Mouse (Mus musculus): ENCODE measurements around the gene Spag16. TPM values are rescaled to one million over a fixed set of nuclear protein-coding genes. Genes with fewer than 3 reads are reported as not detected.

Spag16 gene
- polyA plus RNA-seq (2012; rRNA removed): 114 and 117 TPM in 2 replicates

DNA sequence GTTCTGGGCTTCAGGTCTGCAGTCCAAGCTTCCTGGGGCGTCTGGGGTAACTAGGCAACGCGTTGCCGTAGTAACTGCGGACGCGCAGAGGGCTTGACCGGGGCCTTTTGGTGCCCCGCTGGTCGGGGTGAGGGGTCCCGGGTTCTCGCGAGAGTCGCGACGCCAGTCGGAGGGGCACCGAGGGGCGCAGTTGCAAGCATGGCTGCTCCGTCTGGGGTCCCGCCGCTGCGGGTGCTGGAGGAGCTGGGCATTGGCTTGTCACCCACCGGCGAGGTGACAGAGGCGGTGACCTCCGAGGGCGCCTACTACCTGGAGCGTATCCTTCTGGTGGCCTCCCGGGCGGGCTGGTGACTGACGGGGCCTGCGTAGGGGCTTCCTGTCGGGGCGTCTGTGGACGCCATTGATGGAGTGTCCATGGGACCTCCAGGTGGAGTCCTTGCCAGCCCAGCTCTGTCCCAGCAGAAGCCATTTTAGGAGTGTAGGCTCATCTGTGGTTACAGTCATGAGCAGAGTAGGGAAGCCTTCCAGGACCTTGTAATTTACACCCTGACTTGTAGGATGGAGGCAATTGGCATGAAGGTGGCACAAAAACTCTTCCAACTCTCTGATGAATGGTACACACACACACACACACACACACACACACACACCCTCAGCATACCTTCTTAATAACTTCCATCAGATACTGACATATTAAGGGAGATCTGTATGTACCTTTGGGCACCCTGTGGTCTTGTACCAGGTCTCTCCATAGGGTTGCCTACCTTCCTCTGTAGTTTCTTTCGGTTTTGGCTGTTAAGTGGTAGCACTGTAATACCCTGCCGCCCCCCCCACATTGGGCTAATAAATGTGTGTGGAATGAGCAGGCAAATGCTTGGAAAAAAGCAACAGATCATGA lies at the start of gene Spag16:
Gene Spag16 (plus strand): TSS at position 165 of the 898 bp plus-strand sequence.
- H3K27ac ChIP-seq (ENCODE audit: control insufficient read depth, insufficient read depth, low read depth, low read length): peak within 1 kb of the TSS; percentile 80
- H3K36me3 ChIP-seq (ENCODE audit: control insufficient read depth, insufficient read depth, low read length): no peaks in the 10 kb centered on the region

DNA sequence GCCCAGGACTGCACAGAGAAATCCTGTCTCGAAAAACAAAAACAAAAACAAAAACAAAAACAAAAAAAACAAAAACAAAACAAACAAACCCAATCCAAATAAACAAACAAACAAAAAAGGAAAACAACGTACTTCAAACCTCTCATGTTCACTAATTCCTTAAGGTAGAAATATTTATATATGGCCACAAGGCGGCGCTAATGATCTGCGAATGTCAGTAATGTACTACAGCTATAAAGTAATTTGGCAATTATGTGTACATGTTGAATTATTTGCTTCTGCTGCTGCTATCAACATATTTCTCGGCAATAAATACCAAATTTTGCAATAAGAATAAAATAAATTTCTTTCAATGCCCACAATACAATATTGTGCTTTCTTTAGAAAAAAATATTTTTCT lies 41.6 kb upstream of the Spag16 start:
- TF ChIP-seq CTCF (IDR thresholded peaks at IDR 0.05; ENCODE audit: control insufficient read depth, insufficient read depth, insufficient replicate concordance, low read depth, low read length): no peak
- TF ChIP-seq POLR2A (IDR thresholded peaks at IDR 0.05; ENCODE audit: control insufficient read depth, low read depth, low read length): no peak
- Histone ChIP-seq H3K36me3 (ENCODE audit: control insufficient read depth, insufficient read depth, low read length) (no peaks in the 10 kb centered on the region), H3K27ac (ENCODE audit: control insufficient read depth, insufficient read depth, low read depth, low read length) (no peak overlapping the region), H3K27me3 (ENCODE audit: control insufficient read depth, insufficient read depth, low read length) (no peaks in the 10 kb centered on the region), H3K4me1 (ENCODE audit: control insufficient read depth, insufficient read depth, low read length) (no peaks in the 10 kb centered on the region; the same call in 1 of the 2 replicates), H3K4me3 (ENCODE audit: control insufficient read depth, low read depth, low read length) (no peak overlapping the region)

More for the DNA sequence above, at the start of gene Spag16:
- peak within 1 kb of the TSS; percentile 97 for H3K4me3 ChIP-seq (ENCODE audit: control insufficient read depth, low read depth, low read length)
- TF ChIP-seq POLR2A (IDR thresholded peaks at IDR 0.05; ENCODE audit: control insufficient read depth, low read depth, low read length) (peak; percentile 82), CTCF (IDR thresholded peaks at IDR 0.05; ENCODE audit: control insufficient read depth, insufficient read depth, insufficient replicate concordance, low read depth, low read length) (no peak)
- no peaks in the 10 kb centered on the region for H3K27me3 ChIP-seq (ENCODE audit: control insufficient read depth, insufficient read depth, low read length)
- no peaks in the 10 kb centered on the region for H3K4me1 ChIP-seq (ENCODE audit: control insufficient read depth, insufficient read depth, low read length)

DNA sequence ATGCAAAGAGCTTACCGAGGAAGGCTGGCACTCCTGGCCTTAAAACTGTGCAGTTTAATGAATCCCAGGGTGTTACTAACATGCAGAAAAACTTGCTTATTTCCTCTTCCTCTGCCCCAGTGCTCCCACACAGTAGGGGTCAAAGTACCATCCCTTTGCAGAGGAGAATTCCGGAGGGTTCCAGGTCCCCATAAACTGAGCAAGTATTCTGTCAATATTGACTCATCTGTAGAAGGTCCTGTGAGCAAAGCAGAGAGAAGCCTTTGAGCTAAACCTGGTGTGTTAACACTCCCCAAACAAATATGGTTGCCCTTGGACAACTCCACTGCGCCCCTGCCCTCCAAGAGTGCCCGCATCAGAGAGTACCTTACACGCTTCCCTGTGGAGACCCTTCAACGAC lies 40.1 kb upstream of the Spag16 start:
- Histone ChIP-seq H3K27ac (ENCODE audit: control insufficient read depth, insufficient read depth, low read depth, low read length) (no peak overlapping the region), H3K27me3 (ENCODE audit: control insufficient read depth, insufficient read depth, low read length) (no peaks in the 10 kb centered on the region), H3K4me1 (ENCODE audit: control insufficient read depth, insufficient read depth, low read length) (no peaks in the 10 kb centered on the region; the same call in 1 of the 2 replicates), H3K36me3 (ENCODE audit: control insufficient read depth, insufficient read depth, low read length) (no peaks in the 10 kb centered on the region), H3K4me3 (ENCODE audit: control insufficient read depth, low read depth, low read length) (no peak overlapping the region)
- no peak for TF ChIP-seq CTCF (IDR thresholded peaks at IDR 0.05; ENCODE audit: control insufficient read depth, insufficient read depth, insufficient replicate concordance, low read depth, low read length)

DNA sequence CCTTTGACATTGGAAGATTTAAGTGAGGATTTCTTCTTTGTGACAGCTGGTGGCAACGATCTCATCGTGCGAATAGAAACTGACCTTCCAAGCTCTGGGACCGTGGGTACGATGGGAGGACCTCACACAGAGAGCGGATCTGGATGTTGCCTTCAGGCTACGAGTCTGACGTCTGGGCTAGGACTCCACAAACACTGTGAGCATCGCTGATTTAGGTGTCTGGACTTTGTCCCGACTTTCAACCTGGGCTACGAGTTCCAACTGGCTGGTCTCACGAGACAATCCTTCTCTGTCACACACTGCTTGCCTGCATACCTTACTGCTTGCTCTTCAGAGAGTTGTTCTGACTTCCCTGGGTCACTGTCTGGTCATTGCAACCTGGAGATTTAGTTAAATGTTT lies 39.4 kb upstream of the Spag16 start:
- Histone ChIP-seq H3K36me3 (ENCODE audit: control insufficient read depth, insufficient read depth, low read length) (no peaks in the 10 kb centered on the region), H3K27me3 (ENCODE audit: control insufficient read depth, insufficient read depth, low read length) (no peaks in the 10 kb centered on the region), H3K4me1 (ENCODE audit: control insufficient read depth, insufficient read depth, low read length) (no peaks in the 10 kb centered on the region; the same call in 1 of the 2 replicates), H3K27ac (ENCODE audit: control insufficient read depth, insufficient read depth, low read depth, low read length) (no peak overlapping the region), H3K4me3 (ENCODE audit: control insufficient read depth, low read depth, low read length) (no peak overlapping the region)
- TF ChIP-seq POLR2A (IDR thresholded peaks at IDR 0.05; ENCODE audit: control insufficient read depth, low read depth, low read length) (no peak), CTCF (IDR thresholded peaks at IDR 0.05; ENCODE audit: control insufficient read depth, insufficient read depth, insufficient replicate concordance, low read depth, low read length) (no peak)

DNA sequence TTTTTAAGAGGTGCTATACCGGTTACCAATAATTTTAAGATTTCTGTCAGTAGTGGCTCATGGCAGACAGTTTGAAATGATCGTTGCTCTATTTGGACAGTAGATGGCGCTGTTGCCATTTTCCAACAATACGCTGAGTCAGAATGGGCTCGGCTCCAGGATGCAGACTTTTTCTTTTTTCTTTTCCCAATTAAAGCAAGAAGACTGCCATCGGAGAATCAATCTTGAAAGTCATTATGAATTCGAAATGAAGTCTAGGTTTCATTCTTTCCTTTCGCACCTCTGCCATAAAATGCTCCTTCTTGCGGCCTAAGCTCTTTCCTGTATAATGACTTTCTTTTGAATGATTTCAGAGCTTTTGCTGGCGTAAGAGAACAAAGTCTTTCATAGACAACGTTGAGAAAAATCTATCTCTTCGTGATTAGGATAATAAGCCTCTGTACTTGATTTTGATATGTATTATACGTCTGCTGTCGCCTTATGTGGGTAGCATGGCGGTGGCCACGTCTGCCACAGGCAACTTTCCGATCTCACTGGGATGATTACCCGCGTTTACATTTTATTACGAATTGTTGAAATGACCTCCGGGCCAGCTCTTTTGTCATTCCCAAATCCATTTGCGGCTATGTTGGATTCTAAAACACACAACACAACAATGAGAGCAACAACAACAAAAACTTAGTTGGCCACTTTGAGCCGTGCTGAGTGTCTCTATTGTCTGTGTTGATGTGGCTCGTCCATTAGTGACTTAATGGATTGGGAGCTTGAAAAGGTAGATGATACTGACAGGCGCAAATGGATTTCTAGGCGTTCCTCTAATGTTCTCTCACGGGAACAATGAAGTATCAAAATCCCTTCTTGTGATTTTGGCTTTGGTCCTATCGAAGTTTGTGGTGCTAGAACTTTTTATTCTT lies 36.2 kb upstream of the Spag16 start:
- TF ChIP-seq CTCF (IDR thresholded peaks at IDR 0.05; ENCODE audit: control insufficient read depth, insufficient read depth, insufficient replicate concordance, low read depth, low read length): no peak
- no peak overlapping the region; the same call in 1 of the 2 replicates for H3K4me3 ChIP-seq (ENCODE audit: control insufficient read depth, low read depth, low read length)

DNA sequence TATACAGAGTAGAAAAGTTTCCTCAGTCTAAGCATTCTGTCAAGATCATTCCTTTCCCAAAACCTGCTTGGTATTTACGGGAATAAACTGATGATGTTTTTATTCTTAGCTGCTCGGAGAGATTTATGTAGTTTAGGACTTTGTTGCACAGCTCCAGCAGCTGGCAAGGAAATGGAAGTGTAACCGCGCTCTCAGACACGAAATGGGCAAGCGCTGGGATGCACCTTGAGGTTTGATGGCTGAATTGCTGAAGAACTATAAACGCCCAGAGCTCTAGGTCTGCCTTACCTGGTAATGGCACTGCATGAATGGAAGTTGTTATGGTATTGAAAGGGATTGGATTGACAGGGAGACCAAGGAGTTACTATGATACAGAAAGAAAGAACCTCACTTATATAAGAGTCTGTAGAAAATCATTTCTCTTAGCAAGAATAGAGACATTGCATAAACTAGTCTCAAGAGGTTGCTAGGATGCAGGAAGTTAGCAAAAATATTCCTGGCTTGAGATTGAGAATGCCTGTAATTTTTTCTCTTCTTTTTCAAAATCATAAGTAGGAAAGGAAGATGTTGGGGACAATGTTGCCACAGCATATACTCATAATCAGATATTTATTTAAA lies 27.7 kb upstream of the Spag16 start:
- H3K27me3 ChIP-seq (ENCODE audit: control insufficient read depth, insufficient read depth, low read length): no peaks in the 10 kb centered on the region
- H3K27ac ChIP-seq (ENCODE audit: control insufficient read depth, insufficient read depth, low read depth, low read length): no peak overlapping the region
- H3K4me1 ChIP-seq (ENCODE audit: control insufficient read depth, insufficient read depth, low read length): no peaks in the 10 kb centered on the region
- H3K4me3 ChIP-seq (ENCODE audit: control insufficient read depth, low read depth, low read length): no peak overlapping the region
- no peak for TF ChIP-seq POLR2A (IDR thresholded peaks at IDR 0.05; ENCODE audit: control insufficient read depth, low read depth, low read length)
- no peak for TF ChIP-seq CTCF (IDR thresholded peaks at IDR 0.05; ENCODE audit: control insufficient read depth, insufficient read depth, insufficient replicate concordance, low read depth, low read length)
- no peaks in the 10 kb centered on the region for H3K36me3 ChIP-seq (ENCODE audit: control insufficient read depth, insufficient read depth, low read length)

More for the DNA sequence above, 36.2 kb upstream of the Spag16 start:
- no peaks in the 10 kb centered on the region for H3K27me3 ChIP-seq (ENCODE audit: control insufficient read depth, insufficient read depth, low read length)
- H3K36me3 ChIP-seq (ENCODE audit: control insufficient read depth, insufficient read depth, low read length): no peaks in the 10 kb centered on the region
- H3K4me1 ChIP-seq (ENCODE audit: control insufficient read depth, insufficient read depth, low read length): no peaks in the 10 kb centered on the region; the same call in 1 of the 2 replicates
- no peak overlapping the region for H3K27ac ChIP-seq (ENCODE audit: control insufficient read depth, insufficient read depth, low read depth, low read length)
